In genomic region chr1:86161061-86161460, GRCm38 (mm10) we compare ENCODE assay signal across 1 mouse cellular context.
TF ChIP-seq lines count a peak whose summit lies in the region.

No protein-coding gene starts in this region.

TF ChIP-seq in MEL, 35 proteins besides CTCF, POLR2A, EP300 and RAD21 (continued from another document):
- TF ChIP-seq MYC (IDR thresholded peaks at IDR 0.05; ENCODE audit: low read depth, low read length) (no peak), ZMIZ1 (IDR thresholded peaks at IDR 0.05; ENCODE audit: low read depth, low read length) (no peak), SMC3 (IDR thresholded peaks at IDR 0.05; ENCODE audit: low read depth, low read length) (no peak), ELF1 (IDR thresholded peaks at IDR 0.05; ENCODE audit: low read depth, low read length) (no peak), ZC3H11A (IDR thresholded peaks at IDR 0.05; ENCODE audit: low read depth, low read length) (no peak), MAFK (IDR thresholded peaks at IDR 0.05; ENCODE audit: borderline replicate concordance, low read depth, low read length) (no peak; the same call in 1 of the 2 replicates), MAZ (IDR thresholded peaks at IDR 0.05; ENCODE audit: low read depth, low read length) (no peak), USF2 (IDR thresholded peaks at IDR 0.05; ENCODE audit: borderline replicate concordance in 1 of 2, insufficient read depth in 1 of 2, low read depth in 1 of 2, low read length in 2 of 2) (no peak), CHD1 (IDR thresholded peaks at IDR 0.05; ENCODE audit: low read depth, low read length) (no peak), NRF1 (IDR thresholded peaks at IDR 0.05; ENCODE audit: insufficient read depth, low read depth, low read length, poor library complexity, severe bottlenecking) (no peak), JUND (IDR thresholded peaks at IDR 0.05; ENCODE audit: low read depth, low read length) (no peak), MAX (IDR thresholded peaks at IDR 0.05; ENCODE audit: low read length) (no peak), TCF12 (IDR thresholded peaks at IDR 0.05; ENCODE audit: low read depth, low read length) (peak; percentile 90; the same call in 1 of the 2 replicates), USF1 (IDR thresholded peaks at IDR 0.05; ENCODE audit: low read depth, low read length) (no peak), GABPA (IDR thresholded peaks at IDR 0.05; ENCODE audit: low read depth, low read length) (no peak), POLR2AphosphoS2 (IDR thresholded peaks at IDR 0.05; ENCODE audit: low read length) (no peak), ETS1 (IDR thresholded peaks at IDR 0.05; ENCODE audit: low read depth, low read length) (peak; percentile 55; the same call in 1 of the 2 replicates), HCFC1 (IDR thresholded peaks at IDR 0.05; ENCODE audit: low read depth, low read length) (no peak)
TF ChIP-seq in MEL: peak in this region for 7.
